Mouse (Mus musculus) brain, embryonic 14.5 days (tissue): Measurements from ENCODE around the gene Psmb2.

Experiments used
- CTCF ChIP-seq: fragments of 200-500 bp; IDR thresholded peaks from 2 replicates; pipeline ENCODE4 v1.5.1; 2012; ENCODE audit warnings: inconsistent platforms, mild to moderate bottlenecking, moderate library complexity, borderline replicate concordance; ENCODE audit not compliant: insufficient read depth, insufficient read length; ENCODE audit errors: extremely low read depth
- POLR2A ChIP-seq: fragments of 200-500 bp; IDR thresholded peaks from 2 replicates; pipeline ENCODE4 v1.6.1; 2012; ENCODE audit warnings: mild to moderate bottlenecking, inconsistent platforms, borderline replicate concordance; ENCODE audit not compliant: poor library complexity, insufficient read depth, insufficient read length, severe bottlenecking; ENCODE audit errors: extremely low read depth

- no peak for TF ChIP-seq CTCF
- no peak for TF ChIP-seq POLR2A
Measured at GRCm38 (mm10) chr4:126647996-126648910, 29.2 kb upstream of the Psmb2 start.
